In genomic region chr5:32608516-32608915, GRCm38 (mm10) we compare ENCODE assay signal across 14 mouse cellular contexts. TPM values are rescaled to one million over a fixed set of nuclear protein-coding genes. Genes with fewer than 3 reads are reported as not detected.
DNase-seq lines count a peak whose midpoint lies in the region; ATAC-seq lines count a peak whose summit lies in the region.
"Had no signal": no experiment of that assay in that cellular context is flagged by ENCODE, and none has a peak within 500 bp of the region (broad histone marks: within the 10 kb centered on the region; RNA-seq: fewer than 3 reads in every experiment).

No protein-coding gene starts in this region.

- DNase-seq in adrenal gland, adult 2 months: peak; percentile 32
- no peak for DNase-seq in adrenal gland, postnatal 10 days
- DNase-seq in heart, adult 11 months: no peak
- DNase-seq in limb, embryonic 10.5 days (ENCODE audit: low spot score): no peak
- DNase-seq in lung, postnatal 14 days: peak; percentile 22
- DNase-seq: cerebellum, postnatal 10 days; gastrocnemius, postnatal 36 days; retina, postnatal 1 day had no signal

- no peak overlapping the region for H3K9ac ChIP-seq in heart, embryonic 16.5 days (ENCODE audit: low read length)
- H3K9ac ChIP-seq in limb, embryonic 12.5 days (replicated peaks): no peak overlapping the region
- no peak overlapping the region for H3K9ac ChIP-seq in hindbrain, embryonic 13.5 days
- H3K9ac ChIP-seq: hindbrain, embryonic 15.5 days; limb, embryonic 15.5 days had no signal

- WGBS in heart, embryonic 16.5 days: 73% methylated on average over 4 of the region's 4 CpGs
- 91% methylated on average over 4 of the region's 4 CpGs for WGBS in limb, embryonic 12.5 days
- WGBS in limb, embryonic 10.5 days: 92% methylated on average over 4 of the region's 4 CpGs
- WGBS in hindbrain, embryonic 13.5 days: 96% methylated on average over 4 of the region's 4 CpGs

- H3K27me3 ChIP-seq in heart, embryonic 16.5 days (ENCODE audit: control insufficient read depth, insufficient read depth, low read length): no peaks in the 10 kb centered on the region
- no peaks in the 10 kb centered on the region for H3K27me3 ChIP-seq in limb, embryonic 12.5 days
- no peaks in the 10 kb centered on the region for H3K27me3 ChIP-seq in limb, embryonic 10.5 days (ENCODE audit: low read depth, poor library complexity, severe bottlenecking)
- no peaks in the 10 kb centered on the region for H3K27me3 ChIP-seq in hindbrain, embryonic 13.5 days
- H3K27me3 ChIP-seq: hindbrain, embryonic 15.5 days; limb, embryonic 15.5 days had no signal

- no peak overlapping the region for H3K4me2 ChIP-seq in heart, embryonic 16.5 days (ENCODE audit: low read depth, low read length)
- H3K4me2 ChIP-seq in limb, embryonic 12.5 days: no peak overlapping the region
- H3K4me2 ChIP-seq in hindbrain, embryonic 13.5 days: no peak overlapping the region
- H3K4me2 ChIP-seq: hindbrain, embryonic 15.5 days; limb, embryonic 15.5 days had no signal

- H3K9me3 ChIP-seq in heart, embryonic 16.5 days (replicated peaks; ENCODE audit: control insufficient read depth, low read length): no peaks in the 10 kb centered on the region
- no peaks in the 10 kb centered on the region for H3K9me3 ChIP-seq in limb, embryonic 12.5 days
- no peaks in the 10 kb centered on the region for H3K9me3 ChIP-seq in limb, embryonic 10.5 days (replicated peaks)
- H3K9me3 ChIP-seq in hindbrain, embryonic 13.5 days: no peaks in the 10 kb centered on the region
- H3K9me3 ChIP-seq: hindbrain, embryonic 15.5 days; limb, embryonic 15.5 days had no signal

- H3K4me3 ChIP-seq in heart, embryonic 16.5 days (ENCODE audit: low read length): no peak overlapping the region
- no peak overlapping the region for H3K4me3 ChIP-seq in limb, embryonic 12.5 days (replicated peaks)
- no peak overlapping the region for H3K4me3 ChIP-seq in limb, embryonic 10.5 days
- H3K4me3 ChIP-seq in hindbrain, embryonic 13.5 days: no peak overlapping the region
- H3K4me3 ChIP-seq: hindbrain, embryonic 15.5 days; limb, embryonic 15.5 days had no signal

- H3K36me3 ChIP-seq in heart, embryonic 16.5 days (ENCODE audit: control insufficient read depth, insufficient read depth): no peaks in the 10 kb centered on the region
- H3K36me3 ChIP-seq in limb, embryonic 12.5 days: no peaks in the 10 kb centered on the region
- H3K36me3 ChIP-seq in limb, embryonic 10.5 days: no peaks in the 10 kb centered on the region
- no peaks in the 10 kb centered on the region for H3K36me3 ChIP-seq in hindbrain, embryonic 13.5 days
- H3K36me3 ChIP-seq: hindbrain, embryonic 15.5 days; limb, embryonic 15.5 days had no signal

- no peak for ATAC-seq in heart, embryonic 16.5 days (replicated peaks; ENCODE audit: extremely low read depth, insufficient read depth, low FRiP score)
- ATAC-seq in limb, embryonic 12.5 days (ENCODE audit: insufficient number of reproducible peaks, insufficient read depth, low FRiP score, low TSS enrichment, low read depth): no peak
- no peak for ATAC-seq in hindbrain, embryonic 13.5 days (ENCODE audit: low FRiP score)
- ATAC-seq: Patski had no signal

- H3K27ac ChIP-seq in heart, embryonic 16.5 days (ENCODE audit: low read length): peak overlapping the region; percentile 57
- 0 out of 2 replicates have a peak overlapping the region, but pooled peaks have one; percentile 23 for H3K27ac ChIP-seq in limb, embryonic 12.5 days
- H3K27ac ChIP-seq in limb, embryonic 10.5 days: no peak overlapping the region
- H3K27ac ChIP-seq in hindbrain, embryonic 13.5 days: no peak overlapping the region
- H3K27ac ChIP-seq: hindbrain, embryonic 15.5 days; limb, embryonic 15.5 days had no signal

- peaks cover 8% of the 10 kb centered on the region for H3K4me1 ChIP-seq in heart, embryonic 16.5 days (ENCODE audit: control insufficient read depth, insufficient read depth, low read length)
- peaks cover 8% of the 10 kb centered on the region; the same call in 1 of the 2 replicates for H3K4me1 ChIP-seq in limb, embryonic 12.5 days (replicated peaks)
- peaks cover 6% of the 10 kb centered on the region; the same call in 1 of the 2 replicates for H3K4me1 ChIP-seq in limb, embryonic 10.5 days
- peaks cover 10% of the 10 kb centered on the region for H3K4me1 ChIP-seq in hindbrain, embryonic 13.5 days (replicated peaks)
- H3K4me1 ChIP-seq: limb, embryonic 15.5 days had no signal

RNA-seq across cellular contexts. Expression of gene Yes1, which starts 2.5 kb away (rescaled TPM):
- total RNA-seq in adrenal gland, adult 2 months (2021): 10 to 100 TPM; 42.3 to 43.3 TPM
- 5.4 and 5.5 TPM in 2 replicates for polyA plus RNA-seq in adrenal gland, adult 2 months (2012; rRNA removed)
- total RNA-seq in adrenal gland, postnatal 10 days (2021): 10 to 100 TPM; 43.1 to 44.3 TPM
- polyA plus RNA-seq in heart, embryonic 16.5 days (2015; fragmentation: Nextera tagmentation; extraction: Ambion mirVana): 22.9 and 23.9 TPM in 2 replicates
- polyA plus RNA-seq in limb, embryonic 12.5 days (2016; fragmentation: Nextera tagmentation; extraction: Ambion mirVana): 44.4 and 47.7 TPM in 2 replicates
- 33.7 and 35.7 TPM in 2 replicates for polyA plus RNA-seq in limb, embryonic 10.5 days (2016; fragmentation: Nextera tagmentation; extraction: Ambion mirVana)
- 21.8 and 22.6 TPM in 2 replicates for polyA plus RNA-seq in hindbrain, embryonic 13.5 days (2015; fragmentation: Nextera tagmentation; extraction: Ambion mirVana)

Comparison
In these comparisons a context has a peak if more than half of its experiments do, and no peak if none do; other contexts are left out.
1. DNase-seq: peak in adrenal gland, adult 2 months (single experiment) and lung, postnatal 14 days (single experiment); none in adrenal gland, postnatal 10 days (single experiment), heart, adult 11 months (single experiment) and limb, embryonic 10.5 days (single experiment).
2. H3K27ac ChIP-seq: peak in heart, embryonic 16.5 days (single experiment) and limb, embryonic 12.5 days (single experiment); none in limb, embryonic 10.5 days (single experiment) and hindbrain, embryonic 13.5 days (single experiment).